Mouse (Mus musculus) heart, postnatal 0 days (tissue): ENCODE results near the gene Zfp607b.

Experiments used
- CTCF ChIP-seq: IDR thresholded peaks from 2 replicates; pipeline ENCODE4 v1.5.1; 2016; ENCODE audit warnings: antibody characterized with exemption, control low read depth, low read depth
- EP300 ChIP-seq: IDR thresholded peaks from 2 replicates; pipeline ENCODE4 v1.6.1; 2016; ENCODE audit warnings: antibody characterized with exemption, low read depth

DNA sequence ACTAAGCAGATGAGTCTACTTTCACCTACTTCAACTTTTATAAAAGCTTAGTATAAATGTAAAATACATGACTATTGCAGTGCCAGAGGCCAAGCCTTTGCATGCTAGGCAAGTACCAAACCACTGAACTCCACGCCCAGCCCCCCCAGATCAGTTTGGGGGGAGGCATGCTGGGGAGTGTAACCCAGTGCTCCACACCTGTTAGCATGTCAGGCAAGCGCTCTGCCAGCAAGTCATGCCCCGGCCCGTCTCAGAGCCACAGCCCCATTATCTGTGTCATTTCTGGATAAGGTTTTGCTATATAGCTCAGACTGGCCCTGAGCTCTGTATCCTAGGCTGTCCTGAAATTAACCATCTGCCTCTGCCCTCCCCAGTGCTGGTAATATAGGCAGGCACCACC, 27.1 kb upstream of the Zfp607b start:
- no peak for TF ChIP-seq CTCF
- no peak for TF ChIP-seq EP300
